ENCODE assay signal across 8 mouse cellular contexts in genomic region chr11:23255053-23255426, GRCm38 (mm10). TPM values are rescaled to one million over a fixed set of nuclear protein-coding genes. Genes with fewer than 3 reads are reported as not detected.
DNase-seq lines count a peak whose midpoint lies in the region; ATAC-seq and TF ChIP-seq lines count a peak whose summit lies in the region.

No protein-coding gene starts in this region.

- no peak for TF ChIP-seq CTCF in kidney, adult 2 months (conservative IDR thresholded peaks at IDR 0.05; ENCODE audit: insufficient read depth, insufficient read length, low read depth, low read length)
- TF ChIP-seq CTCF in bone marrow macrophage, adult 2 months (IDR thresholded peaks at IDR 0.05; ENCODE audit: low read depth, low read length): no peak

- H3K9me3 ChIP-seq in hindbrain, embryonic 13.5 days: no peaks in the 10 kb centered on the region
- no peaks in the 10 kb centered on the region for H3K9me3 ChIP-seq in midbrain, embryonic 14.5 days (ENCODE audit: control insufficient read depth, low read length)

- H3K4me1 ChIP-seq in kidney, adult 2 months (ENCODE audit: control insufficient read depth, insufficient read depth, low read length): peaks cover 5% of the 10 kb centered on the region; the same call in 1 of the 2 replicates
- peaks cover 14% of the 10 kb centered on the region for H3K4me1 ChIP-seq in bone marrow macrophage, adult 2 months (ENCODE audit: control insufficient read depth, insufficient read depth, low read length)
- peaks cover 26% of the 10 kb centered on the region for H3K4me1 ChIP-seq in hindbrain, embryonic 13.5 days (replicated peaks)
- H3K4me1 ChIP-seq in midbrain, embryonic 14.5 days (ENCODE audit: control insufficient read depth, insufficient read depth, low read length): 0 out of 2 replicates have a peak, but pooled peaks cover 7% of the 10 kb centered on the region

- H3K4me3 ChIP-seq in kidney, adult 2 months (ENCODE audit: insufficient read depth, low read depth, low read length): peak overlapping the region; percentile 62
- peak overlapping the region; percentile 90 for H3K4me3 ChIP-seq in bone marrow macrophage, adult 2 months (ENCODE audit: insufficient read depth, low read length)
- peak overlapping the region; percentile 93 for H3K4me3 ChIP-seq in hindbrain, embryonic 13.5 days
- H3K4me3 ChIP-seq in midbrain, embryonic 14.5 days (replicated peaks; ENCODE audit: low read depth, low read length): peak overlapping the region; percentile 92

- TF ChIP-seq POLR2A in kidney, adult 2 months (IDR thresholded peaks at IDR 0.05; ENCODE audit: low read depth, low read length): no peak
- no peak for TF ChIP-seq POLR2A in bone marrow macrophage, adult 2 months (IDR thresholded peaks at IDR 0.05; ENCODE audit: borderline replicate concordance, low read depth, low read length)

- WGBS in kidney, adult 2 months: 1% methylated on average over 24 of the region's 24 CpGs
- WGBS in hindbrain, embryonic 13.5 days: under 1% methylated on average over 24 of the region's 24 CpGs
- 2% methylated on average over 24 of the region's 24 CpGs for WGBS in midbrain, embryonic 14.5 days

- peak; percentile 56; the same call in 1 of the 2 replicates for ATAC-seq in hindbrain, embryonic 13.5 days (ENCODE audit: low FRiP score)
- no peak for ATAC-seq in midbrain, embryonic 14.5 days (ENCODE audit: low FRiP score, low TSS enrichment)
- no peak for ATAC-seq in CD4-positive, CD25-positive, alpha-beta regulatory T cell, adult 4 months
- no peak for ATAC-seq in inflammation-experienced regulatory T-cells, adult 6 months

- H3K27me3 ChIP-seq in kidney, adult 2 months (replicated peaks; ENCODE audit: control insufficient read depth, insufficient read depth, low read length): no peaks in the 10 kb centered on the region
- no peaks in the 10 kb centered on the region for H3K27me3 ChIP-seq in hindbrain, embryonic 13.5 days
- H3K27me3 ChIP-seq in midbrain, embryonic 14.5 days (ENCODE audit: control insufficient read depth, insufficient read depth, low read length): no peaks in the 10 kb centered on the region

- H3K27ac ChIP-seq in kidney, adult 2 months (ENCODE audit: insufficient read depth, low read depth, low read length): peak overlapping the region; percentile 57
- H3K27ac ChIP-seq in bone marrow macrophage, adult 2 months (ENCODE audit: insufficient read depth, low read depth, low read length): peak overlapping the region; percentile 79
- H3K27ac ChIP-seq in hindbrain, embryonic 13.5 days: peak overlapping the region; percentile 94
- peak overlapping the region; percentile 92 for H3K27ac ChIP-seq in midbrain, embryonic 14.5 days (replicated peaks; ENCODE audit: low read depth, low read length)

- DNase-seq in kidney, adult 2 months: no peak
- DNase-seq in kidney, postnatal 25 days: no peak
- no peak for DNase-seq in midbrain, embryonic 14.5 days
- no peak for DNase-seq in left cerebral cortex, postnatal 36 days (ENCODE audit: low spot score in 2 of 2)

- H3K4me2 ChIP-seq in hindbrain, embryonic 13.5 days: peak overlapping the region; percentile 56
- H3K4me2 ChIP-seq in midbrain, embryonic 14.5 days (ENCODE audit: low read length): peak overlapping the region; percentile 54

- no peaks in the 10 kb centered on the region for H3K36me3 ChIP-seq in kidney, adult 2 months (ENCODE audit: control insufficient read depth, insufficient read depth, low read length)
- no peaks in the 10 kb centered on the region for H3K36me3 ChIP-seq in hindbrain, embryonic 13.5 days
- H3K36me3 ChIP-seq in midbrain, embryonic 14.5 days (ENCODE audit: control insufficient read depth, insufficient read depth, low read length): no peaks in the 10 kb centered on the region

- peak overlapping the region; percentile 78 for H3K9ac ChIP-seq in hindbrain, embryonic 13.5 days
- peak overlapping the region; percentile 69 for H3K9ac ChIP-seq in midbrain, embryonic 14.5 days (replicated peaks; ENCODE audit: low read length)

- intact Hi-C loops in left cerebral cortex, postnatal 36 days (cut with DNase I): loop anchor here (1.0 to 5.0 kb wide), 4 partner anchors 108 to 264 kb away; partner anchors contain the start of genes Cct4 and Fam161a

RNA-seq across cellular contexts. Expression of gene Xpo1, which starts 0.8 kb away (rescaled TPM):
- 3.5 and 5.3 TPM in 2 replicates for polyA plus RNA-seq in kidney, adult 2 months (2012; rRNA removed)
- polyA plus RNA-seq in bone marrow macrophage, adult 2 months (2012; ENCODE audit: insufficient read depth, insufficient read length, missing spikeins): 57.5 and 70.5 TPM in 2 replicates
- 72.1 and 78.9 TPM in 2 replicates for polyA plus RNA-seq in hindbrain, embryonic 13.5 days (2015; fragmentation: Nextera tagmentation; extraction: Ambion mirVana)
- 69.0 and 110 TPM in 2 replicates for polyA plus RNA-seq in midbrain, embryonic 14.5 days (2014; fragmentation: Nextera tagmentation; extraction: Ambion mirVana)
- polyA plus RNA-seq in CD4-positive, CD25-positive, alpha-beta regulatory T cell, adult 4 months (2017; shearing (Covaris generic)): 10 to 100 TPM; 40.0 to 44.2 TPM
- 10 to 100 TPM; 38.4 to 67.4 (median 52.2) TPM for polyA plus RNA-seq in inflammation-experienced regulatory T-cells, adult 6 months (2017; shearing (Covaris generic))
- 10 to 100 TPM; 50.2 to 67.6 TPM for total RNA-seq in left cerebral cortex, postnatal 36 days (2021)

RNA-seq across cellular contexts. Expression of gene Usp34, which starts 51.7 kb away (rescaled TPM):
- polyA plus RNA-seq in kidney, adult 2 months (2012; rRNA removed): 8.3 and 10.3 TPM in 2 replicates
- polyA plus RNA-seq in bone marrow macrophage, adult 2 months (2012; ENCODE audit: insufficient read depth, insufficient read length, missing spikeins): 27.2 and 30.3 TPM in 2 replicates
- polyA plus RNA-seq in hindbrain, embryonic 13.5 days (2015; fragmentation: Nextera tagmentation; extraction: Ambion mirVana): 28.4 and 28.7 TPM in 2 replicates
- polyA plus RNA-seq in midbrain, embryonic 14.5 days (2014; fragmentation: Nextera tagmentation; extraction: Ambion mirVana): 57.8 and 59.8 TPM in 2 replicates
- 10 to 100 TPM; 40.1 to 56.0 TPM for polyA plus RNA-seq in CD4-positive, CD25-positive, alpha-beta regulatory T cell, adult 4 months (2017; shearing (Covaris generic))
- 10 to 100 TPM; 35.3 to 61.9 (median 48.4) TPM for polyA plus RNA-seq in inflammation-experienced regulatory T-cells, adult 6 months (2017; shearing (Covaris generic))
- 100 to 1,000 TPM in 1 of 2 experiments, 10 to 100 TPM in 1; 89.0 to 101 TPM for total RNA-seq in left cerebral cortex, postnatal 36 days (2021)
